Mouse (Mus musculus) bone marrow, adult 2 months (tissue): ENCODE data around the gene Mapk10. TPM values are rescaled to one million over a fixed set of nuclear protein-coding genes. Genes with fewer than 3 reads are reported as not detected.

ENCODE experiments used
- H3K27ac ChIP-seq: fragments of 200-500 bp; 2 replicates; pipeline ENCODE4 v1.5.1; 2012; ENCODE audit warnings: low read depth, mild to moderate bottlenecking, control low read depth, inconsistent platforms, low read length; ENCODE audit not compliant: control insufficient read depth, poor library complexity, insufficient read depth
- H3K4me1 ChIP-seq: fragments of 200-500 bp; 2 replicates; pipeline ENCODE4 v1.6.1; 2011; ENCODE audit warnings: low read length; ENCODE audit not compliant: control insufficient read depth, insufficient read depth
- H3K4me3 ChIP-seq: fragments of 200-500 bp; replicated peaks from 2 replicates; pipeline ENCODE3; 2011; ENCODE audit warnings: mild to moderate bottlenecking, low read depth, low read length, control low read depth; ENCODE audit not compliant: control insufficient read depth
- CTCF ChIP-seq: fragments of 200-500 bp; IDR thresholded peaks from 2 replicates; pipeline ENCODE4 v1.5.1; 2011; ENCODE audit warnings: low read length, control low read depth; ENCODE audit not compliant: control insufficient read depth, insufficient read depth
- POLR2A ChIP-seq: fragments of 200-500 bp; IDR thresholded peaks from 2 replicates; pipeline ENCODE4 v1.6.1; 2011; ENCODE audit warnings: low read depth, mild to moderate bottlenecking, control low read depth, low read length, borderline replicate concordance; ENCODE audit not compliant: control insufficient read depth
- WGBS: fragments of 180-500 bp; shearing (Covaris S2); methylation state at CpG from one replicate; pipeline ENCODE4 v1.1.7; 2018; 5-methylcytosine and 5-hydroxymethylcytosine counted together
- polyA plus RNA-seq: library from polyadenylated mRNA; stranded (reverse); fragments of >200 nt; gene quantifications from 2 replicates; pipeline ENCODE4 v1.2.4, GENCODE M21; 2011; ENCODE audit warnings: low replicate concordance; ENCODE audit not compliant: missing spikeins, insufficient read depth, insufficient read length

Gene Mapk10
- polyA plus RNA-seq, 1 experiment: not detected

GRCm38 (mm10) chr5:102868196-102868595, 342.9 kb downstream of the Mapk10 start:
- TF ChIP-seq POLR2A (no peak), CTCF (no peak)
- 72% methylated on average over 5 of the region's 5 CpGs for WGBS

GRCm38 (mm10) chr5:102859749-102860148, 351.4 kb downstream of the Mapk10 start:
- Histone ChIP-seq H3K27ac (no peak overlapping the region), H3K4me1 (no peaks in the 10 kb centered on the region), H3K4me3 (no peak overlapping the region)
- 75% methylated on average over 11 of the region's 11 CpGs for WGBS
- TF ChIP-seq CTCF (no peak), POLR2A (no peak)

More at GRCm38 (mm10) chr5:102868196-102868595, 342.9 kb downstream of the Mapk10 start:
- H3K4me3 ChIP-seq: no peak overlapping the region
- H3K4me1 ChIP-seq: no peaks in the 10 kb centered on the region
- no peak overlapping the region for H3K27ac ChIP-seq

GRCm38 (mm10) chr5:102858047-102858446, 353.1 kb downstream of the Mapk10 start:
- no peak overlapping the region for H3K27ac ChIP-seq
- H3K4me1 ChIP-seq: no peaks in the 10 kb centered on the region
- TF ChIP-seq POLR2A (no peak), CTCF (no peak)
- no peak overlapping the region for H3K4me3 ChIP-seq

Other genes with a start within 250 kb of the Mapk10 start
- gene Ptpn13, start 213.9 kb upstream of the Mapk10 start, polyA plus RNA-seq: 0.75 and 2.4 TPM in 2 replicates